Mouse (Mus musculus): ENCODE data around the gene Slc39a3. TPM values are rescaled to one million over a fixed set of nuclear protein-coding genes. Genes with fewer than 3 reads are reported as not detected.

Slc39a3 gene
- 20.4 TPM for polyA plus RNA-seq (2017; shearing (Covaris generic))

GRCm38 (mm10) chr10:81036988-81037580 is at the start of gene Slc39a3:
Gene Slc39a3 (minus strand): TSS chr10:81037426.

GRCm38 (mm10) chr10:81069836-81070235 is 32.6 kb upstream of the Slc39a3 start, which contains the start of gene Thop1:
Gene Thop1 (plus strand): TSS chr10:81070035.

GRCm38 (mm10) chr10:81059603-81060543 is 22.6 kb upstream of the Slc39a3 start, which contains the start of gene Sgta:
Gene Sgta (minus strand): TSS chr10:81060181.

GRCm38 (mm10) chr10:81025639-81026275 is 11.5 kb downstream of the Slc39a3 start, which contains the start of gene Diras1:
Gene Diras1 (minus strand): TSS chr10:81025662.

GRCm38 (mm10) chr10:81014393-81015384 is 22.5 kb downstream of the Slc39a3 start, which contains the start of gene Gng7:
Gene Gng7 (minus strand): TSS chr10:81014945.

Other genes starting within 250 kb of the Slc39a3 start
- 68.2 TPM for gene Sf3a2, start 239.2 kb downstream of the Slc39a3 start, polyA plus RNA-seq (2017; shearing (Covaris generic))
- 259 TPM for gene Plekhj1, start 238.8 kb downstream of the Slc39a3 start, polyA plus RNA-seq (2017; shearing (Covaris generic))
- gene Amh, start 232.2 kb downstream of the Slc39a3 start, polyA plus RNA-seq (2017; shearing (Covaris generic)), result not detected
- gene Jsrp1, start 223.9 kb downstream of the Slc39a3 start, polyA plus RNA-seq (2017; shearing (Covaris generic)), result not detected
- gene Oaz1, start 210.8 kb downstream of the Slc39a3 start, polyA plus RNA-seq (2017; shearing (Covaris generic)), result 2,156 TPM
- gene Lingo3, start 193.4 kb downstream of the Slc39a3 start, polyA plus RNA-seq (2017; shearing (Covaris generic)), result not detected
- 200 TPM for gene Lsm7, start 182.2 kb downstream of the Slc39a3 start, polyA plus RNA-seq (2017; shearing (Covaris generic))
- 39.7 TPM for gene Sppl2b, start 182.2 kb downstream of the Slc39a3 start, polyA plus RNA-seq (2017; shearing (Covaris generic))
- not detected for gene Tmprss9, start 165.6 kb downstream of the Slc39a3 start, polyA plus RNA-seq (2017; shearing (Covaris generic))
- gene Timm13, start 136.5 kb downstream of the Slc39a3 start, polyA plus RNA-seq (2017; shearing (Covaris generic)), result 243 TPM
- 18.9 TPM for gene Lmnb2, start 119.2 kb downstream of the Slc39a3 start, polyA plus RNA-seq (2017; shearing (Covaris generic))
- gene Gadd45b, start 107.4 kb downstream of the Slc39a3 start, polyA plus RNA-seq (2017; shearing (Covaris generic)), result 93.6 TPM
- 0.09 TPM for gene Gng7, start 22.5 kb downstream of the Slc39a3 start, polyA plus RNA-seq (2017; shearing (Covaris generic))
- not detected for gene Diras1, start 11.8 kb downstream of the Slc39a3 start, polyA plus RNA-seq (2017; shearing (Covaris generic))
- gene Sgta, start 22.8 kb upstream of the Slc39a3 start, polyA plus RNA-seq (2017; shearing (Covaris generic)), result 124 TPM
- 17.8 TPM for gene Thop1, start 32.6 kb upstream of the Slc39a3 start, polyA plus RNA-seq (2017; shearing (Covaris generic))
- not detected for gene Creb3l3, start 61.4 kb upstream of the Slc39a3 start, polyA plus RNA-seq (2017; shearing (Covaris generic))
- 51.7 TPM for gene Map2k2, start 68.5 kb upstream of the Slc39a3 start, polyA plus RNA-seq (2017; shearing (Covaris generic))
- gene Zbtb7a, start 97.8 kb upstream of the Slc39a3 start, polyA plus RNA-seq (2017; shearing (Covaris generic)), result 43.0 TPM
- gene Pias4, start 130.5 kb upstream of the Slc39a3 start, polyA plus RNA-seq (2017; shearing (Covaris generic)), result 51.7 TPM
- 783 TPM for gene Eef2, start 139.2 kb upstream of the Slc39a3 start, polyA plus RNA-seq (2017; shearing (Covaris generic))
- 6.7 TPM for gene Dapk3, start 145.6 kb upstream of the Slc39a3 start, polyA plus RNA-seq (2017; shearing (Covaris generic))
- gene 4930442H23Rik, start 146.4 kb upstream of the Slc39a3 start, polyA plus RNA-seq (2017; shearing (Covaris generic)), result not detected
- 0.22 TPM for gene Nmrk2, start 164.6 kb upstream of the Slc39a3 start, polyA plus RNA-seq (2017; shearing (Covaris generic))
- 10.3 TPM for gene Atcay, start 193.4 kb upstream of the Slc39a3 start, polyA plus RNA-seq (2017; shearing (Covaris generic))
- gene Zfr2, start 195.7 kb upstream of the Slc39a3 start, polyA plus RNA-seq (2017; shearing (Covaris generic)), result 5.8 TPM
- 166 TPM for gene Matk, start 215.5 kb upstream of the Slc39a3 start, polyA plus RNA-seq (2017; shearing (Covaris generic))
- 109 TPM for gene Mrpl54, start 229.5 kb upstream of the Slc39a3 start, polyA plus RNA-seq (2017; shearing (Covaris generic))
- 68.0 TPM for gene Apba3, start 229.5 kb upstream of the Slc39a3 start, polyA plus RNA-seq (2017; shearing (Covaris generic))

Measured in inflammation-experienced regulatory T-cells, adult 16 weeks (primary cell).